Mouse (Mus musculus) heart, postnatal 0 days (tissue): ENCODE measurements at regions not wholly inside any gene's neighbourhood (a gene's known extent, or its start where the extent isn't known, plus 50 kb on each side); places are given as distances from the start of the nearest gene placed in this dataset.
A peak's percentile ranks its signal among the peaks of the same experiment; 100 is the strongest.

Experiments used
- ATAC-seq: fragments of 200-750 bp; cut with Nextera tagmentation; 2 replicates; pipeline ENCODE4 v1.8.0; 2017; ENCODE audit warnings: low read depth, moderate number of reproducible peaks, moderate library complexity; ENCODE audit not compliant: insufficient read depth
- DNase-seq: peaks from one replicate; pipeline ENCODE4 v3.0.0-alpha.2; 2016; ENCODE audit warnings: low spot score
- H3K27ac ChIP-seq: fragments of 300-500 bp; sonication (generic); 2 replicates; pipeline ENCODE4 v1.5.1; 2014; ENCODE audit warnings: low read depth, mild to moderate bottlenecking
- H3K27me3 ChIP-seq: fragments of 300-500 bp; sonication (generic); 2 replicates; pipeline ENCODE4 v1.6.1; 2014; ENCODE audit warnings: low read length, mixed read lengths; ENCODE audit not compliant: control insufficient read depth, insufficient read depth
- H3K36me3 ChIP-seq: fragments of 300-500 bp; sonication (generic); replicated peaks from 2 replicates; pipeline ENCODE4 v1.6.1; 2014; ENCODE audit warnings: low read length, mixed read lengths; ENCODE audit not compliant: control insufficient read depth, insufficient read depth
- H3K4me1 ChIP-seq: fragments of 300-500 bp; sonication (generic); 2 replicates; pipeline ENCODE4 v1.6.1; 2014; ENCODE audit warnings: antibody characterized with exemption; ENCODE audit not compliant: control insufficient read depth, insufficient read depth
- H3K4me2 ChIP-seq: fragments of 300-500 bp; sonication (generic); 2 replicates; pipeline ENCODE4 v1.6.1; 2014; ENCODE audit warnings: low read depth, mild to moderate bottlenecking, low read length, moderate library complexity
- H3K4me3 ChIP-seq: fragments of 300-500 bp; sonication (generic); 2 replicates; pipeline ENCODE4 v1.5.1; 2014; ENCODE audit warnings: low read depth, low read length
- H3K9ac ChIP-seq: fragments of 300-500 bp; sonication (generic); replicated peaks from 2 replicates; pipeline ENCODE4 v1.6.1; 2014; ENCODE audit warnings: low read depth, low read length, mixed read lengths
- H3K9me3 ChIP-seq: fragments of 300-500 bp; sonication (generic); replicated peaks from 2 replicates; pipeline ENCODE4 v1.6.1; 2016; ENCODE audit warnings: low read length; ENCODE audit not compliant: control insufficient read depth
- CTCF ChIP-seq: IDR thresholded peaks from 2 replicates; pipeline ENCODE4 v1.5.1; 2016; ENCODE audit warnings: antibody characterized with exemption, control low read depth, low read depth
- EP300 ChIP-seq: IDR thresholded peaks from 2 replicates; pipeline ENCODE4 v1.6.1; 2016; ENCODE audit warnings: antibody characterized with exemption, low read depth
- WGBS: fragments of 180-500 bp; shearing (Covaris S2); extraction: QIAGEN DNeasy Blood & Tissue Kit; methylation state at CpG from one replicate; pipeline ENCODE4 v1.1.7; 2014; 5-methylcytosine and 5-hydroxymethylcytosine counted together

- Histone ChIP-seq H3K9ac (no peak overlapping the region), H3K36me3 (no peaks in the 10 kb centered on the region), H3K27ac (no peak overlapping the region), H3K27me3 (no peaks in the 10 kb centered on the region), H3K4me3 (no peak overlapping the region), H3K4me1 (no peaks in the 10 kb centered on the region; the same call in 1 of the 2 replicates), H3K9me3 (no peaks in the 10 kb centered on the region), H3K4me2 (no peak overlapping the region)
- ATAC-seq = no peak
- WGBS = 89% methylated on average over 3 of the region's 3 CpGs
- TF ChIP-seq EP300 (no peak), CTCF (no peak)
- DNase-seq = no peak
These were observed 95.5 kb downstream of the Psat1 start for GRCm38 (mm10) chr19:15851622-15852021.

- Histone ChIP-seq H3K9ac (no peak overlapping the region), H3K27me3 (no peaks in the 10 kb centered on the region), H3K4me3 (no peak overlapping the region), H3K9me3 (no peaks in the 10 kb centered on the region), H3K4me2 (no peak overlapping the region), H3K4me1 (no peaks in the 10 kb centered on the region; the same call in 1 of the 2 replicates), H3K36me3 (no peaks in the 10 kb centered on the region), H3K27ac (no peak overlapping the region)
- 39% methylated on average over 2 of the region's 2 CpGs for WGBS
- ATAC-seq (no peak), DNase-seq (no peak)
- TF ChIP-seq CTCF (no peak), EP300 (no peak)
These were observed 96.4 kb downstream of the Psat1 start for GRCm38 (mm10) chr19:15850722-15851121.

DNA sequence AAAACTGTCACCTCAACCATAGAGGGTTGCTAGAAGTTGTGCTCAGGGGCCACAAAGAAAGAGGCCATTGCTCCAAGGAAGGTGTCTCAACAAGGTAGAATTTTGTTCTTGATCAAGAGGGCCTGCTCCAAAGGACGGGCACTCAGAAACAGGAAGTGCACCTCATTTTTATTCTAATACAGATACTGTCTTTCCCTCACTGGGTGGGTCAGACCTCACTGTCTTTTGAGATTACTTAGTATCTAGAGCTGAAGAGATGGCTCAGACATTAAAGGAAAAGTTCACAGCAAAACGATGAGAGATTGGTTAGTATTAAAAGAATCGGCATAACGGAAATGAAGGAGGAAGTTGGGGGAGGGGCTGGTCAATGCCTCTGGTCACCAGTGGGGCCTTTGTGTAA, 97.9 kb downstream of the Psat1 start:
- DNase-seq (no peak), ATAC-seq (no peak)
- Histone ChIP-seq H3K4me1 (no peaks in the 10 kb centered on the region; the same call in 1 of the 2 replicates), H3K4me3 (no peak overlapping the region), H3K9ac (no peak overlapping the region), H3K27ac (no peak overlapping the region), H3K9me3 (no peaks in the 10 kb centered on the region), H3K4me2 (no peak overlapping the region), H3K36me3 (no peaks in the 10 kb centered on the region), H3K27me3 (no peaks in the 10 kb centered on the region)
- 67% methylated on average over 4 of the region's 4 CpGs for WGBS
- TF ChIP-seq CTCF = no peak
- TF ChIP-seq EP300 = no peak

GRCm38 (mm10) chr19:15838327-15838726, 108.8 kb downstream of the Psat1 start:
- TF ChIP-seq CTCF (no peak), EP300 (no peak)

GRCm38 (mm10) chr19:15837715-15838175, 109.4 kb downstream of the Psat1 start:
- no peak overlapping the region for H3K27ac ChIP-seq
- no peak overlapping the region for H3K4me2 ChIP-seq
- H3K9me3 ChIP-seq = no peaks in the 10 kb centered on the region
- peak; percentile 22 for DNase-seq
- 3% methylated on average over 1 of the region's 1 CpGs for WGBS
- H3K4me3 ChIP-seq = no peak overlapping the region
- ATAC-seq = peak; percentile 47
- H3K27me3 ChIP-seq = no peaks in the 10 kb centered on the region
- TF ChIP-seq EP300 = peak; percentile 61; the same call in 1 of the 2 replicates
- TF ChIP-seq CTCF = no peak
- no peak overlapping the region for H3K9ac ChIP-seq
- no peaks in the 10 kb centered on the region for H3K36me3 ChIP-seq
- peaks cover 16% of the 10 kb centered on the region for H3K4me1 ChIP-seq

More at GRCm38 (mm10) chr19:15838327-15838726, 108.8 kb downstream of the Psat1 start:
- no peak overlapping the region for H3K4me3 ChIP-seq
- H3K9me3 ChIP-seq = no peaks in the 10 kb centered on the region
- DNase-seq (no peak), ATAC-seq (no peak)
- H3K36me3 ChIP-seq = no peaks in the 10 kb centered on the region
- H3K27me3 ChIP-seq = no peaks in the 10 kb centered on the region
- WGBS = 38% methylated on average over 5 of the region's 5 CpGs
- H3K4me1 ChIP-seq = peaks cover 16% of the 10 kb centered on the region
- no peak overlapping the region for H3K9ac ChIP-seq
- no peak overlapping the region for H3K27ac ChIP-seq
- no peak overlapping the region for H3K4me2 ChIP-seq
